Mouse (Mus musculus) adrenal gland, postnatal 14 days (tissue): ENCODE data around the gene Esam. TPM values are rescaled to one million over a fixed set of nuclear protein-coding genes. Genes with fewer than 3 reads are reported as not detected.
A peak's percentile ranks its signal among the peaks of the same experiment; 100 is the strongest.

Source experiments
- DNase-seq: peaks from one replicate; pipeline ENCODE4 v3.0.0; 2021; ENCODE audit warnings: mixed read lengths
- total RNA-seq: library from RNA; stranded (reverse); gene quantifications from 2 replicates; pipeline ENCODE4 v1.2.3, GENCODE M21; 2021

The Esam gene
- total RNA-seq, 1 experiment from 2014 or later, result 64.0 TPM

- DNase-seq, result no peak
Observed at GRCm38 (mm10) chr9:37554838-37555748, 27.2 kb downstream of the Esam start, which contains the start of gene Siae. TSS of gene Siae (plus strand) at chr9:37555698.

GRCm38 (mm10) chr9:37556366-37556765, 28.5 kb downstream of the Esam start:
- no peak for DNase-seq

- DNase-seq, result no peak
Observed at GRCm38 (mm10) chr9:37560617-37561016, 32.7 kb downstream of the Esam start.

GRCm38 (mm10) chr9:37563805-37564204, 35.9 kb downstream of the Esam start:
- no peak for DNase-seq

- DNase-seq, result no peak
Observed at GRCm38 (mm10) chr9:37567019-37567418, 39.1 kb downstream of the Esam start.

- DNase-seq, result no peak
Observed at GRCm38 (mm10) chr9:37567454-37567853, 39.6 kb downstream of the Esam start.

GRCm38 (mm10) chr9:37567892-37568604, 40.2 kb downstream of the Esam start:
- peak; percentile 38 for DNase-seq

GRCm38 (mm10) chr9:37568605-37569214, 40.8 kb downstream of the Esam start:
- DNase-seq, result no peak

GRCm38 (mm10) chr9:37569231-37569835, 41.5 kb downstream of the Esam start:
- DNase-seq, result no peak

- no peak for DNase-seq
Observed at GRCm38 (mm10) chr9:37572204-37572876, 44.5 kb downstream of the Esam start.

- DNase-seq, result peak; percentile 24
Observed at GRCm38 (mm10) chr9:37576436-37576930, 48.6 kb downstream of the Esam start.

GRCm38 (mm10) chr9:37583594-37583993, 55.7 kb downstream of the Esam start:
- DNase-seq, result no peak

GRCm38 (mm10) chr9:37586718-37587117, 58.8 kb downstream of the Esam start:
- no peak for DNase-seq

Other genes with a start within 250 kb of the Esam start
- 2.9 and 4.2 TPM in 2 replicates for gene Ccdc15, start 179.6 kb upstream of the Esam start, total RNA-seq
- gene Hepacam, start 160.7 kb upstream of the Esam start, total RNA-seq, result 0.26 TPM in 2 replicates
- gene Robo4, start 126.2 kb upstream of the Esam start, total RNA-seq, result 30.9 and 37.3 TPM in 2 replicates
- gene Robo3, start 94.8 kb upstream of the Esam start, total RNA-seq, result 0.30 and 0.53 TPM in 2 replicates
- 21.9 and 22.5 TPM in 2 replicates for gene Msantd2, start 38.8 kb upstream of the Esam start, total RNA-seq
- gene Vsig2, start 11.2 kb downstream of the Esam start, total RNA-seq, result 5.2 and 9.1 TPM in 2 replicates
- gene Nrgn, start 24.8 kb downstream of the Esam start, total RNA-seq, result 3.6 and 4.8 TPM in 2 replicates
- 12.4 and 14.7 TPM in 2 replicates for gene Siae, start 27.6 kb downstream of the Esam start, total RNA-seq
- 4.9 and 5.0 TPM in 2 replicates for gene Spa17, start 85.6 kb downstream of the Esam start, total RNA-seq
- gene Tbrg1, start 129.2 kb downstream of the Esam start, total RNA-seq, result 86.0 and 99.4 TPM in 2 replicates
- gene Panx3, start 141.2 kb downstream of the Esam start, total RNA-seq, result 0.19 TPM in 2 replicates
- gene Olfr160, start 188.2 kb downstream of the Esam start, total RNA-seq, result not detected in 2 replicates
- gene Olfr874, start 217.0 kb downstream of the Esam start, total RNA-seq, result not detected in 2 replicates
- not detected in 2 replicates for gene Olfr875, start 243.8 kb downstream of the Esam start, total RNA-seq